Mouse (Mus musculus) myocyte (in vitro differentiated cells): ENCODE measurements at regions not wholly inside any gene's neighbourhood (a gene's known extent, or its start where the extent isn't known, plus 50 kb on each side); places are given as distances from the start of the nearest gene placed in this dataset.

Source experiments
- CEBPB ChIP-seq: IDR thresholded peaks from 2 replicates; pipeline ENCODE4 v1.6.1; 2011; ENCODE audit warnings: mild to moderate bottlenecking, moderate library complexity; ENCODE audit not compliant: poor library complexity, insufficient read depth, severe bottlenecking
- E2F4 ChIP-seq: IDR thresholded peaks from one replicate; pipeline ENCODE4 v1.6.1; 2011; ENCODE audit warnings: mild to moderate bottlenecking, control low read depth, moderate library complexity; ENCODE audit not compliant: insufficient read depth
- POLR2A ChIP-seq: IDR thresholded peaks from one replicate; pipeline ENCODE4 v1.6.1; 2011; ENCODE audit warnings: low read depth, mild to moderate bottlenecking, control low read depth, moderate library complexity; ENCODE audit not compliant: insufficient read length
- POLR2AphosphoS2 ChIP-seq: IDR thresholded peaks from one replicate; pipeline ENCODE4 v1.6.1; 2011; ENCODE audit warnings: low read depth, control low read depth; ENCODE audit not compliant: insufficient read length
- SRF ChIP-seq: IDR thresholded peaks from one replicate; pipeline ENCODE4 v1.6.1; 2011; ENCODE audit warnings: low read depth; ENCODE audit not compliant: control insufficient read depth, insufficient read length
- TCF12 ChIP-seq: IDR thresholded peaks from one replicate; pipeline ENCODE4 v1.6.1; 2011; ENCODE audit warnings: mild to moderate bottlenecking, control low read depth; ENCODE audit not compliant: poor library complexity, insufficient read depth, severe bottlenecking

GRCm38 (mm10) chr12:16425980-16426379 lies 184.8 kb downstream of the Lpin1 start:
- TF ChIP-seq E2F4 (no peak), SRF (no peak), POLR2A (no peak), TCF12 (no peak), POLR2AphosphoS2 (no peak), CEBPB (no peak)
